Mouse (Mus musculus): ENCODE data around the gene Cxcl2. TPM values are rescaled to one million over a fixed set of nuclear protein-coding genes. Genes with fewer than 3 reads are reported as not detected.

Cxcl2 gene
- total RNA-seq, 2 experiments from 2014 or later: not detected

Other genes with a start within 250 kb of the Cxcl2 start
- gene Cxcl5, start 144.5 kb upstream of the Cxcl2 start, total RNA-seq (2021): under 1 TPM in 1 of 2 experiments, not detected in 1; 0.31 TPM
- 10 to 100 TPM in 1 of 2 experiments, 1 to 10 TPM in 1; 8.7 to 11.2 TPM for gene Ppbp, start 135.4 kb upstream of the Cxcl2 start, total RNA-seq (2021)
- gene Pf4, start 131.4 kb upstream of the Cxcl2 start, total RNA-seq (2021): 10 to 100 TPM; 32.9 to 36.9 TPM
- gene Cxcl3, start 117.8 kb upstream of the Cxcl2 start, total RNA-seq (2021): not detected
- not detected for gene Cxcl15, start 109.3 kb upstream of the Cxcl2 start, total RNA-seq (2021)
- gene Cxcl1, start 12.6 kb upstream of the Cxcl2 start, total RNA-seq (2021): under 1 TPM; 0.30 to 0.50 TPM
- 10 to 100 TPM in 1 of 2 experiments, 1 to 10 TPM in 1; 9.5 to 10.0 TPM for gene Mthfd2l, start 27.2 kb downstream of the Cxcl2 start, total RNA-seq (2021)
- under 1 TPM; 0.33 to 0.46 TPM for gene Epgn, start 123.6 kb downstream of the Cxcl2 start, total RNA-seq (2021)
- gene Ereg, start 170.8 kb downstream of the Cxcl2 start, total RNA-seq (2021): under 1 TPM in 1 of 2 experiments, not detected in 1; 0.11 TPM
- gene Areg, start 235.7 kb downstream of the Cxcl2 start, total RNA-seq (2021): not detected

Data from heart, postnatal 36 days (tissue).